ENCODE assay signal across 8 mouse cellular contexts in genomic region chr9:47530922-47531850, GRCm38 (mm10). TPM values are rescaled to one million over a fixed set of nuclear protein-coding genes. Genes with fewer than 3 reads are reported as not detected.
DNase-seq lines count a peak whose midpoint lies in the region; ATAC-seq and TF ChIP-seq lines count a peak whose summit lies in the region.

No protein-coding gene starts in this region.

- DNase-seq in adrenal gland, postnatal 10 days, result peak; percentile 79
- DNase-seq in embryo, embryonic 10 days (ENCODE audit: low spot score), result peak; percentile 61
- DNase-seq in gastrocnemius, postnatal 36 days, result peak; percentile 26 to 38
- peak; percentile 75 for DNase-seq in left cerebral cortex, postnatal 4 days
- DNase-seq in midbrain, embryonic 11.5 days (ENCODE audit: low spot score, missing footprints), result peak; percentile 97

- peaks cover 30% of the 10 kb centered on the region for H3K27me3 ChIP-seq in intestine, embryonic 15.5 days (replicated peaks)
- no peaks in the 10 kb centered on the region; the same call in 1 of the 2 replicates for H3K27me3 ChIP-seq in midbrain, embryonic 11.5 days (ENCODE audit: control insufficient read depth, insufficient read depth, low read length)
- H3K27me3 ChIP-seq in small intestine, adult 2 months (ENCODE audit: control insufficient read depth, insufficient read depth, low read length), result peaks cover 48% of the 10 kb centered on the region

- peak overlapping the region; percentile 99 for H3K4me2 ChIP-seq in intestine, embryonic 15.5 days (replicated peaks)
- H3K4me2 ChIP-seq in midbrain, embryonic 11.5 days, result peak overlapping the region; percentile 78

- H3K4me1 ChIP-seq in intestine, embryonic 15.5 days (replicated peaks), result peaks cover 13% of the 10 kb centered on the region
- peaks cover 27% of the 10 kb centered on the region for H3K4me1 ChIP-seq in midbrain, embryonic 11.5 days (ENCODE audit: control insufficient read depth, insufficient read depth, low read length)
- H3K4me1 ChIP-seq in small intestine, adult 2 months (ENCODE audit: control insufficient read depth, insufficient read depth, insufficient read length, low read length), result peaks cover 16% of the 10 kb centered on the region

- no peaks in the 10 kb centered on the region for H3K9me3 ChIP-seq in intestine, embryonic 15.5 days
- no peaks in the 10 kb centered on the region for H3K9me3 ChIP-seq in midbrain, embryonic 11.5 days (ENCODE audit: control insufficient read depth, low read length)

- ATAC-seq in intestine, embryonic 15.5 days, result peak; percentile 35
- peak; percentile 44 for ATAC-seq in midbrain, embryonic 11.5 days (ENCODE audit: low FRiP score)
- ATAC-seq in megakaryocyte-erythroid progenitor cell, adult 5-6 weeks (replicated peaks; ENCODE audit: low FRiP score, low TSS enrichment, poor library complexity, severe bottlenecking), result no peak

- peak overlapping the region; percentile 68 for H3K9ac ChIP-seq in intestine, embryonic 15.5 days
- peak overlapping the region; percentile 95 for H3K9ac ChIP-seq in midbrain, embryonic 11.5 days (ENCODE audit: low read length)

- peak overlapping the region; percentile 54 for H3K4me3 ChIP-seq in intestine, embryonic 15.5 days (replicated peaks)
- H3K4me3 ChIP-seq in midbrain, embryonic 11.5 days (ENCODE audit: low read depth, low read length), result peak overlapping the region; percentile 80
- H3K4me3 ChIP-seq in small intestine, adult 2 months (ENCODE audit: low read depth, low read length), result peak overlapping the region; percentile 90

- intact Hi-C loops in gastrocnemius, postnatal 36 days (cut with DNase I), result loop anchor here (2.0 kb wide), 1 partner anchor 170 kb away; no protein-coding TSS in a partner anchor
- intact Hi-C loops in left cerebral cortex, postnatal 4 days (cut with DNase I), result loop anchor here (5.0 to 10.0 kb wide), 3 partner anchors 171 to 796 kb away; no protein-coding TSS in a partner anchor

- TF ChIP-seq CTCF in small intestine, adult 2 months (IDR thresholded peaks at IDR 0.05; ENCODE audit: extremely low read depth, insufficient read length, insufficient replicate concordance, low read depth, low read length), result no peak

- WGBS in intestine, embryonic 15.5 days, result under 1% methylated on average over 108 of the region's 110 CpGs
- under 1% methylated on average over 90 of the region's 110 CpGs for WGBS in midbrain, embryonic 11.5 days
- under 1% methylated on average over 109 of the region's 110 CpGs for WGBS in small intestine, adult 2 months

- H3K36me3 ChIP-seq in intestine, embryonic 15.5 days, result no peaks in the 10 kb centered on the region
- no peaks in the 10 kb centered on the region for H3K36me3 ChIP-seq in midbrain, embryonic 11.5 days (ENCODE audit: control insufficient read depth, insufficient read depth, low read length)
- H3K36me3 ChIP-seq in small intestine, adult 2 months (ENCODE audit: control insufficient read depth, insufficient read depth, low read length), result no peaks in the 10 kb centered on the region

- H3K27ac ChIP-seq in intestine, embryonic 15.5 days, result no peak overlapping the region; the same call in 1 of the 2 replicates
- peak overlapping the region; percentile 71 for H3K27ac ChIP-seq in midbrain, embryonic 11.5 days (ENCODE audit: low read depth, low read length)
- no peak overlapping the region for H3K27ac ChIP-seq in small intestine, adult 2 months (ENCODE audit: insufficient read depth, low read depth, low read length)

- TF ChIP-seq POLR2A in small intestine, adult 2 months (IDR thresholded peaks at IDR 0.05; ENCODE audit: low read depth, low read length), result no peak

RNA-seq across cellular contexts. Expression of gene Cadm1, which starts 1.2 kb away (rescaled TPM):
- total RNA-seq in adrenal gland, postnatal 10 days (2021), result 10 to 100 TPM; 32.0 to 39.5 TPM
- 1 to 10 TPM; 2.3 to 3.2 TPM for total RNA-seq in gastrocnemius, postnatal 36 days (2021)
- 43.9 and 45.7 TPM in 2 replicates for polyA plus RNA-seq in intestine, embryonic 15.5 days (2015; fragmentation: Nextera tagmentation; extraction: Ambion mirVana)
- 100 to 1,000 TPM; 235 to 290 TPM for total RNA-seq in left cerebral cortex, postnatal 4 days (2021)
- polyA plus RNA-seq in midbrain, embryonic 11.5 days (2014; fragmentation: Nextera tagmentation; extraction: Ambion mirVana), result 87.3 and 90.9 TPM in 2 replicates
- polyA plus RNA-seq in small intestine, adult 2 months (2012; rRNA removed), result 1.4 and 3.2 TPM in 2 replicates
- not detected in 2 replicates for total RNA-seq in megakaryocyte-erythroid progenitor cell, adult 5-6 weeks (2014; fragmentation: Nextera tagmentation)
- not detected in 2 replicates for total RNA-seq in megakaryocyte-erythroid progenitor cell, adult 5-6 weeks (2017)

Comparison
In these comparisons a context has a peak if more than half of its experiments do, and no peak if none do; other contexts are left out.
1. DNase-seq: peak in every context shown above with its lines; median percentile 97 in midbrain, embryonic 11.5 days; 79 in adrenal gland, postnatal 10 days; 75 in left cerebral cortex, postnatal 4 days; 61 in embryo, embryonic 10 days; 32 in gastrocnemius, postnatal 36 days.
2. RNA of gene Cadm1, which starts 1.2 kb away (total RNA-seq): 235 to 290 TPM in left cerebral cortex, postnatal 4 days and 32.0 to 39.5 TPM in adrenal gland, postnatal 10 days; 2.3 to 3.2 TPM in gastrocnemius, postnatal 36 days and not detected in megakaryocyte-erythroid progenitor cell, adult 5-6 weeks; every median in the first group is over 4 times any median in the second.
3. Peak in every context shown above with its lines, with median percentiles within 50 percentile points of each other: H3K4me3 ChIP-seq.